Mouse (Mus musculus) gastrocnemius, postnatal 36 days (tissue): ENCODE data around the gene Rab11b. TPM values are rescaled to one million over a fixed set of nuclear protein-coding genes. Genes with fewer than 3 reads are reported as not detected.
A peak's percentile ranks its signal among the peaks of the same experiment; 100 is the strongest.

Source experiments
- DNase-seq, 2 experiments: peaks; one replicate each; pipeline ENCODE4 v3.0.0; 2022
- intact Hi-C: fragments of 180-260 bp; cut with DNase I; formaldehyde crosslinking; loops from one replicate; pipeline ENCODE4 v1.15.1; 2025
- total RNA-seq, 2 experiments: library from RNA; stranded (reverse); gene quantifications; 2 replicates each; pipeline ENCODE4 v1.2.3; 2021

The Rab11b gene
- total RNA-seq, 2 experiments from 2014 or later = 120 to 147 TPM

DNA sequence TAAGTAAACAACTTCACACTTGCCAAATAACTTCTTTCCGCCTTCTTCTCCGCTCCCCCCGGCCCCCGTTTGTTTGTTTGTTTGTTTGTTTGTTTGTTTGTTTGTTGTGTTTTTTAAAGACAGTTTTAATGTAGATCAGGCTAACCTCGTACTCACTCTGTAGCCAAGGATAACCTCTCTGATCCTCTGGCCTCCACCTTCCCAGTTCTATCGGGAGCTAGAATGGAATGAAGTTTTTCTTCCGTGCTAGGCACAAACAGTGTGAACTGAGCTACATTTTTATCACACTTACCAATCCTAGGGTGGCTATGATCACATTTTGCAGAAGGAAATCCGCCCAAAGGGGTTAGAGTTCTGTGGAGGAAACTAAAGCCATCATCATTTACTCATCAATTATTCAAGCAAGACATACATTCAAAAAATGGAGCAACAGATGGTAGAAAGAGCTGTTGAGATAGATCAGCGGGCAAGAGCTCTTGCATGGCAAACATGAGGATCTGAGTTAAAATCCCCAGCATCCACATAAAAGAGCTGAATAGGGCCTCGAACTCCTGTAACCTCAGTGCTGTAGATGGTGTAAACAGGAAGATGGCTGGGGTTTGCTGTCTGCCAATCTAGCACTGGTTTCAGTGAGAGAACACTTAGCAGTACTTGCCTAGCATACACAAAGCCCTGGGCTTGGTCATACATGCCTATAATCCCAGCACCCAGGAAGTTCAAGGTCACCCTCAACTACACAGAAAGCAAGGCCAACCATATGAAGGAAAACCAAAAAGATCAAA is 41.2 kb downstream of the Rab11b start:
- intact Hi-C loops = no loop called here

DNA sequence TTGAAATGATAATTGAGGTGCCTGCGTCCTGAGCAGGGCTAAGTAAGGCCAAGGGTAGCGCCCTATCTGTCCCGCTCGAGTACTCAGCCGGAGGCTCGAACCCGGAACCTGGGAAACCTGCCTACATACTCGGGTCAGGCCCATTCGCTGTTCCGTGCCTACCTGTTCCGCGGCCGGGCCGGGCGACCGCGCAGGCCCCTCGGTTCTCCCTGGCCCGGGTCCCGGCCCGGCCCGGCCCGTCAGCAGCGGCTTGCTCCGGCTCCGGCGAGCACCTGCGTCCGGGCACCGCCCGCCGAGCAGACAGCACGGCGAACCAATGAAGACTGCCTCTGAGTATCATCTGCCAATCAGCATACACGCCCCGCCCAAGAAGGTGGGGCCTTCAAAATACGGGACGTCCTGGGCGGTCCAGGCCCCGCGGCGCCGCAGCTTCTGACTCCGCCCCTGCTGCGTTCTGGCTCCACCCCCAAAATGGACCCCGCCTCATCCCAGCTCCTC is 41.9 kb downstream of the Rab11b start, which contains the start of gene March2:
March2 (minus strand) TSS at position 287 of the 498 bp plus-strand sequence.
- peak; percentile 98 for DNase-seq
- intact Hi-C loops = no loop called here

More for the DNA sequence above, 41.2 kb downstream of the Rab11b start:
- no peak for DNase-seq

DNA sequence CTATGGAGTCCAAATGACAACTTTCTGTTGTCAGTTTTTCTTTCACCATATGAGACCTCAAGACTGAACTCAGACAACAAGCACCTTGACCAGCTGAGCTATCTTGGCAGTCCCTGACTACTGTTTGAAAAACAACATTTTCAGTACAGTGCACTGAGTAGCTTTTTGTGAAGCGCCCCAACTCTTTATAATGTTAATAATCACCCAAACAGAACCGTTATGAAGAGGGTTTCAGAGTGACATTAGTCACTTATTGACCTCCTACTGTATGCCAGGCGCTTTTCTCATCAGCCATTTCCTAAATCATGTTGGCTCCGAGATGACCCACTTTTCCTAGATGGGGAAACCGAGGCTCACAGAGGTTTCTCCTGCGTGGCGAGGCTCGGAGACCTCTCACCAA is 42.3 kb downstream of the Rab11b start:
- intact Hi-C loops = no loop called here

DNA sequence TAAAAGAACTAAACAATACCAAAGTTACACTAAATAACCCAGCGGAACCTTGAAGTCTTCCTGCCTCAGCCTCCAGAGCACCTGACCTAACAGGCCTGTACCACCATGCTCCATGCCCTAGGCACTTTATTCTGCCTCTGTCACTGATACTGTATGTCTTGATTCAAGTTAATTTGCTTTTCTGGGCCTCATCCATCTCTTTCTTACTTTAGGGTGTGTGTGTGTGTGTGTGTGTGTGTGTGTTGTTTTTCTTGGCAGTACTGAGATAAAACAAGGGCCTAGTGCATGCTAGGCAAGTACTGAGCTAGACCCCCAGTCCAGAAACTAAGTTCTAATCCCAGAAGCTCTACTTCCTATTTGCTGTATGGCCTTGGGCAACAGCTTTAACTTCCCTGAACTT is 43.1 kb downstream of the Rab11b start:
- intact Hi-C loops = no loop called here
- DNase-seq = no peak

More for the DNA sequence above, 42.3 kb downstream of the Rab11b start:
- no peak for DNase-seq

DNA sequence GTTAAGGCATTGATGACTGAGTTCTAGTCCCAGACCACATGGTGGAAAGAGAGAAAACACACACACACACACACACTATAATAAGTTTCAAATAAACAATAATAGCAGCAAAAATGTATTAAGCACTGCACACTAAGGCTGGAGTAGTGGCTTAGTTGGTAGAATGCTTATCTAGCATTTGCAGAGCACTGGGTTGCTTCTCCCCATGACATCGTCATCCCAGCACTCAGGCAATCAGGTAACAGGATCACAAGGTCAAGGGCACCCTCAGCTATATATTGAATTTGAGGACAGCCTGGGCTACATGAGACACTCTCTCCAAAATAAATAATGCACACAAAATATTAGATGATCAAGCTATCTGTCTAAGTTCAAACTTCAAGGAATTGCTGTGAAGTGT is 45.6 kb downstream of the Rab11b start:
- no peak for DNase-seq
- intact Hi-C loops = no loop called here

DNA sequence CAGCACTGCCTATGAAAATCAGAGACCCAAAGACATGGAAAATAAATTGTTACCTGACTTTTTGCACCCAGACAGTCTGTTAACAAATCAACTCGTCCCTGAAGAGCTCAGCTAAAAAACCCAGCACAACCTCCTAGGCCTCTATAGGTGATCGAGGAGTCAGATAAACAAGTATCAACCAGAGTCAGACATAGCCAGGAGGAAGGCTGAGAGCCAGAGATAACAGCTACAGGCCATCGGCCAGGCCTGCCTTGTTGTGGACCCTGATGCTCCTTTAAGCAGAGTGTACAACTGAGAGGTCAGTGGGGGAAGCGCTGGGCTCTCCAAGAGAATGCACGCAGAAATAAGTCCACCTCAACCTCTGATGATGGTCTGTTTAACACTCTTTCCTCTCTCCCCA is 47.1 kb downstream of the Rab11b start:
- no peak for DNase-seq
- intact Hi-C loops = no loop called here

DNA sequence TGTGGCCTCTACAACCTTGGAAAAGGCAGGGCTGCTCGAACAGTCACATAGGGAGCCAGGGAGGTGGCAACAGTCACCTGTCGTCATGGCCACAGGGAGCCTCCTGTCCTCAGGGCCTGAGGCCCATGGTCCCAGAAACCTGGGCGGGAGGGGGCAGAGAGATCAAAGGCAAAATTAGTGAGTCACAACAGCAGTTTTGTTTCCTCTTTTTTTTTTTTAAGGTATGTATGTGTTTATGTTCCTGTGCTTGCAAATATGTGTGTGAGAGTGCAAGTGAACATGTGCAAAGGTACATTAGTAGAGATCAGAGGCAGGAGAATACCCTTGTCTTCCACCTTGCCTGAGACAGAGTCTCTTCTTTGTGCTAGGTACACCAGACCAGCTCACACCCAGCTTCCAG is 50.5 kb downstream of the Rab11b start:
- intact Hi-C loops = no loop called here
- no peak for DNase-seq

DNA sequence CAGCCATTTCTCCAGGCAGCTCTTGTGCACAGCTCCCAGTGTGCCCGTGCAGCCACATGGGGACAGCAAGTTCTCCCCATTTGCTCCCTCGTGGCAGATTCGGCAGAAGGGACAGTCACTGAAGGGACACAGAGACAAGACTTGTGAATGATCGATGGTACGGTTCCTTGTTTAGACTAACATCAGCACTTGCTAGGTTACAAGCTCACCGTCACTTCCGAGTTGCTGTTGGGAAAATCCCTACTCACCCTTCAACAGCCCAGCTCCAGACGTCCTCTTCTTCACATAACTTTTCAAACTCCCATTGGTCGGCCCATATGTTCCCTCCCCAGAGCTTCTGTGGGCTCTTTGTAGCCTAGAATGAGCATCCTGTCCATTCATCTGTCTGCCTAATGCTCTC is 57.2 kb downstream of the Rab11b start:
- no peak for DNase-seq
- intact Hi-C loops = no loop called here

DNA sequence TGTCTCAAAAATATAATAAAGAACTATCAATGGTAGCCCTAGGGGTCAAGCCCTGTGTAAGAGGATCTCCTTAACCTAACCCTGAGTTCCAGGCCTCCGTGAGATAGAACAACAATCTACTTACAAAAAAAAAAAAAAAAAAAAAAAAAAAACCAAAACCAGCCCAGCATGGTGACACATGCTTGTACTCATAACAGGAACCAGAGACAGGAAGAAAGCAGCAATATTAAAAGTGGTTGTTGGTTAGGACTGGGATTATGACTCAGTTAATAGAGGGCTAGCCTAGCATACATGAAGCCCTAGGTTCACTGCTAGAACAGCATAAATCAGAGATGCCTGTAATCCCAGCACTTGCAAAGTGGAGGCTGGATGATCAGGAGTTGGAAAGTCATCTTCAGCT is 58.2 kb downstream of the Rab11b start:
- no peak for DNase-seq
- intact Hi-C loops = no loop called here

DNA sequence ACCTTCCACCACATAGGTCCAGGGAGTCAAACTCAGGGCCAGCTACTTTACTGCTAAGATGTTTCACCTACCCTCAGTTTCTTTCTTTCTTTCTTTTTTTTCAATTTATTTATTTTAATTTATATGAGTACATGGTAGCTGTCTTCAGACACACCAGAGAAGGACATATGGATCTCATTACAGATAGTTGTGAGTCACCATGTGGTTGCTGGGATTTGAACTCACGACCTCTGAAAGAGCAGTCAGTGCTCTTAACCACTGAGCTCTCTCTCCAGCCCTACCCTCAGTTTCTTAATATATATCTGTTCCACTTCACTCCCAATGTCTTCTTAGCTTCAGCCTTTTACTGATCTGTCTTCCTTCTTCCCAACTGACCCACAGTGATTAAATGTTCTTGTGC is 64.9 kb downstream of the Rab11b start:
- DNase-seq = no peak
- intact Hi-C loops = no loop called here

Other genes with a start within 250 kb of the Rab11b start
- 1 to 10 TPM; 8.0 to 9.4 TPM for gene Adamts10, start 236.3 kb downstream of the Rab11b start, total RNA-seq
- gene Myo1f, start 204.8 kb downstream of the Rab11b start, total RNA-seq = 1 to 10 TPM in 1 of 2 experiments, under 1 TPM in 1; 0.77 to 1.4 TPM
- gene Zfp414, start 131.4 kb downstream of the Rab11b start, total RNA-seq = 1 to 10 TPM; 6.6 to 7.8 TPM
- gene Pram1, start 122.5 kb downstream of the Rab11b start, total RNA-seq = not detected
- gene Hnrnpm, start 73.7 kb downstream of the Rab11b start, total RNA-seq = 10 to 100 TPM; 57.9 to 64.7 TPM
- 10 to 100 TPM; 83.8 to 92.6 TPM for gene March2, start 41.9 kb downstream of the Rab11b start, total RNA-seq
- gene Angptl4, start 21.3 kb upstream of the Rab11b start, total RNA-seq = 10 to 100 TPM in 1 of 2 experiments, 1 to 10 TPM in 1; 8.0 to 11.7 TPM
- 10 to 100 TPM; 15.3 to 22.5 TPM for gene Kank3, start 50.0 kb upstream of the Rab11b start, total RNA-seq
- 100 to 1,000 TPM; 503 to 584 TPM for gene Rps28, start 64.0 kb upstream of the Rab11b start, total RNA-seq
- 100 to 1,000 TPM; 325 to 364 TPM for gene Ndufa7, start 64.0 kb upstream of the Rab11b start, total RNA-seq
- gene Cd320, start 82.6 kb upstream of the Rab11b start, total RNA-seq = 10 to 100 TPM; 13.3 to 15.2 TPM
- gene Gm7029, start 113.3 kb upstream of the Rab11b start, total RNA-seq = not detected
- 1 to 10 TPM in 1 of 2 experiments, under 1 TPM in 1; 0.74 to 1.1 TPM for gene Kifc1, start 130.1 kb upstream of the Rab11b start, total RNA-seq
- gene Platr17, start 144.6 kb upstream of the Rab11b start, total RNA-seq = not detected
- 10 to 100 TPM in 1 of 2 experiments, 1 to 10 TPM in 1; 9.3 to 11.3 TPM for gene Daxx, start 148.9 kb upstream of the Rab11b start, total RNA-seq
- 10 to 100 TPM; 31.8 to 34.7 TPM for gene Tapbp, start 155.4 kb upstream of the Rab11b start, total RNA-seq
- gene Zbtb22, start 155.4 kb upstream of the Rab11b start, total RNA-seq = 10 to 100 TPM; 12.6 to 16.6 TPM
- gene Rgl2, start 169.0 kb upstream of the Rab11b start, total RNA-seq = 10 to 100 TPM; 26.5 to 28.3 TPM
- gene Pfdn6, start 179.8 kb upstream of the Rab11b start, total RNA-seq = 10 to 100 TPM; 56.7 to 58.6 TPM
- 1 to 10 TPM; 8.4 to 9.7 TPM for gene Wdr46, start 180.1 kb upstream of the Rab11b start, total RNA-seq
- 1 to 10 TPM; 1.5 to 1.6 TPM for gene B3galt4, start 191.0 kb upstream of the Rab11b start, total RNA-seq
- gene Vps52, start 195.3 kb upstream of the Rab11b start, total RNA-seq = 10 to 100 TPM; 30.5 to 30.6 TPM
- 100 to 1,000 TPM; 282 to 369 TPM for gene Rps18, start 195.5 kb upstream of the Rab11b start, total RNA-seq
- gene H2-K1, start 239.8 kb upstream of the Rab11b start, total RNA-seq = 10 to 100 TPM; 25.6 to 32.9 TPM